Mouse (Mus musculus): ENCODE data around the gene Gtf2i. TPM values are rescaled to one million over a fixed set of nuclear protein-coding genes. Genes with fewer than 3 reads are reported as not detected.

The Gtf2i gene
- total and polyA plus RNA-seq, 3 experiments: 28.4 to 60.9 (median 42.2) TPM

- no peak overlapping the region for H3K4me3 ChIP-seq (replicated peaks in 1 of 3; ENCODE audit: low read depth in 2 of 3, low read length in 2 of 3, poor library complexity in 1 of 3)
- no peak for DNase-seq (ENCODE audit: extremely low read depth)
- no peaks in the 10 kb centered on the region for H3K27me3 ChIP-seq (replicated peaks)
- H3K36me3 ChIP-seq (replicated peaks in 1 of 2; ENCODE audit: control insufficient read depth in 1 of 2, insufficient read depth in 1 of 2, low read length in 1 of 2): peaks cover 0 to 15% of the 10 kb centered on the region in 2 experiments
- H3K9ac ChIP-seq (ENCODE audit: insufficient read depth, low read depth): no peak overlapping the region
- no peak overlapping the region for H3K27ac ChIP-seq (ENCODE audit: insufficient read depth, low read depth)
- H3K4me1 ChIP-seq (ENCODE audit: control insufficient read depth in 1 of 2, insufficient read depth in 2 of 2): peaks cover 3 to 26% of the 10 kb centered on the region in 2 experiments
- no peaks in the 10 kb centered on the region for H3K79me2 ChIP-seq (replicated peaks; ENCODE audit: control insufficient read depth, extremely low read depth, insufficient read depth, poor library complexity, severe bottlenecking)
- dilution Hi-C loops (cut with MboI; ENCODE audit: extremely low pct_ligation_motif_present, extremely low pct_unique_long_range_greater_than_20kb, low sequenced_read_pairs) (no loop called here), in situ Hi-C loops (cut with MboI; ENCODE audit: low pct_ligation_motif_present, low pct_unique_long_range_greater_than_20kb, low sequenced_read_pairs) (no loop called here)
- H3K4me2 ChIP-seq (ENCODE audit: insufficient read depth, low read depth, poor library complexity, severe bottlenecking): no peak overlapping the region
- H3K9me3 ChIP-seq (replicated peaks; ENCODE audit: low read length): peaks cover 6% of the 10 kb centered on the region
- TF ChIP-seq MXI1 (IDR thresholded peaks at IDR 0.05; ENCODE audit: low read depth, low read length) (no peak), MEF2A (IDR thresholded peaks at IDR 0.05; ENCODE audit: borderline replicate concordance, low read depth, low read length) (no peak), KAT2A (IDR thresholded peaks at IDR 0.05; ENCODE audit: insufficient replicate concordance, low read length) (no peak), USF1 (IDR thresholded peaks at IDR 0.05; ENCODE audit: low read depth, low read length) (no peak), ETS1 (conservative IDR thresholded peaks at IDR 0.05; ENCODE audit: low read depth, low read length) (no peak), ZKSCAN1 (IDR thresholded peaks at IDR 0.05; ENCODE audit: borderline replicate concordance, low read depth, low read length) (no peak), ELF1 (IDR thresholded peaks at IDR 0.05; ENCODE audit: low read depth, low read length) (no peak)
These were observed 126.0 kb downstream of the Gtf2i start for GRCm38 (mm10) chr5:134188571-134188970.

Other genes starting within 250 kb of the Gtf2i start
- 1.2 and 1.3 TPM in 2 replicates for gene Castor2, start 215.0 kb downstream of the Gtf2i start, total RNA-seq (2012; rRNA removed)
- gene Castor2, start 215.0 kb downstream of the Gtf2i start, total RNA-seq (2014; rRNA removed): 0.31 and 0.35 TPM in 2 replicates
- 3.8 and 3.9 TPM in 2 replicates for gene Castor2, start 215.0 kb downstream of the Gtf2i start, polyA plus RNA-seq (2012; ENCODE audit: insufficient read length, low read depth)
- gene Rcc1l, start 138.0 kb downstream of the Gtf2i start, total RNA-seq (2012; rRNA removed): 42.3 and 42.7 TPM in 2 replicates
- gene Rcc1l, start 138.0 kb downstream of the Gtf2i start, total RNA-seq (2014; rRNA removed): 24.6 and 25.4 TPM in 2 replicates
- gene Rcc1l, start 138.0 kb downstream of the Gtf2i start, polyA plus RNA-seq (2012; ENCODE audit: insufficient read length, low read depth): 31.0 and 31.8 TPM in 2 replicates
- gene Gtf2ird2, start 130.7 kb downstream of the Gtf2i start, total RNA-seq (2012; rRNA removed): 4.4 and 4.7 TPM in 2 replicates
- gene Gtf2ird2, start 130.7 kb downstream of the Gtf2i start, total RNA-seq (2014; rRNA removed): 1.9 and 3.0 TPM in 2 replicates
- gene Gtf2ird2, start 130.7 kb downstream of the Gtf2i start, polyA plus RNA-seq (2012; ENCODE audit: insufficient read length, low read depth): 6.8 and 9.7 TPM in 2 replicates
- gene Ncf1, start 85.1 kb downstream of the Gtf2i start, total RNA-seq (2012; rRNA removed): 225 and 342 TPM in 2 replicates
- gene Ncf1, start 85.1 kb downstream of the Gtf2i start, total RNA-seq (2014; rRNA removed): 263 and 287 TPM in 2 replicates
- 299 and 302 TPM in 2 replicates for gene Ncf1, start 85.1 kb downstream of the Gtf2i start, polyA plus RNA-seq (2012; ENCODE audit: insufficient read length, low read depth)
- gene Gtf2ird1, start 142.0 kb upstream of the Gtf2i start, total RNA-seq (2012; rRNA removed): 12.2 and 13.1 TPM in 2 replicates
- 12.8 and 13.3 TPM in 2 replicates for gene Gtf2ird1, start 142.0 kb upstream of the Gtf2i start, total RNA-seq (2014; rRNA removed)
- gene Gtf2ird1, start 142.0 kb upstream of the Gtf2i start, polyA plus RNA-seq (2012; ENCODE audit: insufficient read length, low read depth): 32.0 and 39.0 TPM in 2 replicates
- gene Clip2, start 237.7 kb upstream of the Gtf2i start, total RNA-seq (2012; rRNA removed): 6.5 and 8.7 TPM in 2 replicates
- 4.7 and 5.4 TPM in 2 replicates for gene Clip2, start 237.7 kb upstream of the Gtf2i start, total RNA-seq (2014; rRNA removed)
- gene Clip2, start 237.7 kb upstream of the Gtf2i start, polyA plus RNA-seq (2012; ENCODE audit: insufficient read length, low read depth): 15.7 and 16.7 TPM in 2 replicates
- gene Syna, start 245.4 kb upstream of the Gtf2i start, total RNA-seq (2012; rRNA removed): 0.08 and 0.13 TPM in 2 replicates
- gene Syna, start 245.4 kb upstream of the Gtf2i start, total RNA-seq (2014; rRNA removed): 0.13 TPM in 1 of 2 replicates, not detected in the other
- gene Syna, start 245.4 kb upstream of the Gtf2i start, polyA plus RNA-seq (2012; ENCODE audit: insufficient read length, low read depth): 2.3 and 4.0 TPM in 2 replicates

Data from CH12.LX (cell line).